Mouse (Mus musculus) forelimb bud, embryonic 11.5 days (tissue): ENCODE results near the gene Fyn.

ENCODE experiments used
- DNase-seq: peaks from one replicate; pipeline ENCODE4 v3.0.0-alpha.2; 2012; ENCODE audit warnings: low read depth, low spot score

Gene Fyn

DNA sequence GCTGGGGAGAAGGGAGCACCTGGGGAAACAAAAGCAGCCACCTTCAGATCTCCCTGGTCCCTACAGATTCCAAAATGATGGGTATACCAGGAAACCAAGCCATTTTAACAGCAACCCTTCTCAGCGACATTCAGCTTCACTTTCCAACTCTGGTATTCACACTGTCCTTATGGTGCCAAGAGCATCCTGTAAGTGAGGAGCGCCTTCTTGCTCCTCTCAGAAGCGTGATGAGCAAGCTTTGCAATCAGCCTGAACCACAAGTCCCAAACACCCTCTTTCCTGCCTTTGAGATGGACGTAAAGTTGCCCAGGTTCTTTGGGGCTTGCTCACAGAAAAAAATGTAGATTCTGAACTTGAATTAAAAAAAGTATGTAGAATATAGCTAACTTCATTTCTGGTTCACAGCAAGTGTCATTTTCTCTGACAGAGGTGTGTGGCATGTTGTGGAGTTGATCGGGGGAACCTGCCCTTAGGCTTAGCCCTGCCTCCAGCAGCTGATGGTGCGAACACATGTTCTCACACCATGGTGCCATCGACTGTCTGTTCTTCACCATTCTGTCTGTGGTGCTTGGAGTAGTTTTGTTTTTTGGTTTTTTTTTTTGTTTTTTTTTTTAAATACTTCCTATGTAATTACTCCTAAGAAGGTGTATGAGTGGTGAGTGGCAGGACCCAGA, 102.5 kb downstream of the Fyn start:
- no peak for DNase-seq

DNA sequence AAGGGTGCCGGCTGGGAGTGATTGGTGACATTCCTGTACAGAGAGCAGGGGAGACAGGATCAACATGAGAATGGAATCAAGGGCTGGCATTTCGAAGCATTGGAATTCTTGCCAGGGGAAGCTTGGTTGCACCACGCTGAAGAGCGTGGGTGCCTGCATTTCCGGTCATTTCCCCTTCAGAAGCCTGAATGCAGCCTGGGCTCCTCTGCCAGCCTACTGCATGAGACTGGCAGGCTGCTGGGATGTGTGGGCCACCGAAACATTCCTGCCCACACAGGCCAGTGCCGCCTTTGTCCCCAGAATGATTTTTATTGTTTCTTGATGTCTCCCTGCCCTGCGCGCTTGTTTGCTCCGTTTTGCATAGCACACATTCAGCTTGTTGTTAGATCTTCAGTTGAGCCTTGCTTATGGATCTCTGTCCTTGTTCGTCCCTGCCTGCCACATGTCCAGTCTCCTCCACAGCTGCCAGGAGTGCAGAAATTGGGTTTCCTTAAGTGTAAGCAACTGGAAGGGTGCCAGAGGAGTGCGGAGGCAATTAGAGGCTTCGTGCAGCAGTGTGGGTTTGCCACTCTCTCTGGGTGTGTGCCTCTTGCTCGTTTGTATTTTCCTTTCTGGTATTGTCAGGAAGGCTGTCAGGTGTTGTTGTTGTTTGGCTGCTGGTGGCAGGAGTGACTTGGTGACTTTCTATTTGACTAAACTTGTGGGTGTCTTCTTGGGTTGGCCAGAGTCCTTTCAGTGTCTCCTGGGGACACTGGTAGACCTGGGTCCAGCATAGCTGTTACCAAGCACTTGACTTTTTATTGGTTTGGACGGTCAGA, 103.3 kb downstream of the Fyn start:
- DNase-seq = no peak

- DNase-seq = no peak
Measured at GRCm38 (mm10) chr10:39472923-39473322, 104.3 kb downstream of the Fyn start.

DNA sequence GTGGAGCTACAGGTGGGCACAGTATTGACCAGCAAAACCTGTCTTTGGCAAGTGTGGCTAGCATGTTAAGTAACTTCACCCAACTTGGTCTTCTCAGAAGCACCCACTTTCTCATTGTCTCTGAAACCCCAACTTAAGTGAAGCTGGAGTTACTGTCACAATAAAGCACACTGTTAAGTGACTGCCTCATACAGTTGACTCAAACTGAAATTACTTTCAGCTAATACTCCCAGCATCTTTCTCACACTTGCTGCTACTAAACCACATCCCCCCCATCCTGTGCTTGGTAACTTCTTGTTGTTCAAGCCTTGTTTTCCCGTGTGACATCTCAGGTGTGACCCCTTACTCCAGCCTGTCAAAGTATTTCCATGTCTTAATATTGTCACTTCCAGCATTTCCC, 110.7 kb downstream of the Fyn start:
- no peak for DNase-seq

DNA sequence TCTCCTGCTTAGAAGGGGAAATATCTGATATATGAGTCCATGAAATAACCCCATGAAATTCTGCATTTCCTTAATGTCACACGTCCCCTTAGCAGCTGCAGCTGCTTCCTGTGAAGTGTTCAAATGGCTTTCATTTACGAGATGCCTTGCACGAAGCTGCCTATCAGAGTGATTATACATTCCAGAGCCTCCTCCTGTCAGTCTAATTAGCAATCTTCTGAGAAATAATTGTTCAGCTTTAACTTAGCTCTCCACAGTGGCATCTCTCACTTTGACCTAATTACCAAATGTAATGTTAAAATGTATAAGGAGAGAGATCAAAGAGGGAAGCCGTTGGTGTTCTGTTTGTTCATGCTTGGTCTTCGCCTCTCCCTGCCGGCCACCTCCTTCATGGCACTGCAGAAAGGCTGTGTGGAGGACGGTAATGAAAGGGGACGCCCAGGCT, 115.7 kb downstream of the Fyn start:
- peak; percentile 45 for DNase-seq

- no peak for DNase-seq
Measured at GRCm38 (mm10) chr10:39484892-39485291, 116.2 kb downstream of the Fyn start.

GRCm38 (mm10) chr10:39485939-39486338, 117.3 kb downstream of the Fyn start:
- no peak for DNase-seq

- DNase-seq = no peak
Measured at GRCm38 (mm10) chr10:39486501-39487450, 118.1 kb downstream of the Fyn start.

GRCm38 (mm10) chr10:39487740-39488415, 119.2 kb downstream of the Fyn start:
- no peak for DNase-seq

GRCm38 (mm10) chr10:39488542-39488941, 119.9 kb downstream of the Fyn start:
- DNase-seq = no peak

DNA sequence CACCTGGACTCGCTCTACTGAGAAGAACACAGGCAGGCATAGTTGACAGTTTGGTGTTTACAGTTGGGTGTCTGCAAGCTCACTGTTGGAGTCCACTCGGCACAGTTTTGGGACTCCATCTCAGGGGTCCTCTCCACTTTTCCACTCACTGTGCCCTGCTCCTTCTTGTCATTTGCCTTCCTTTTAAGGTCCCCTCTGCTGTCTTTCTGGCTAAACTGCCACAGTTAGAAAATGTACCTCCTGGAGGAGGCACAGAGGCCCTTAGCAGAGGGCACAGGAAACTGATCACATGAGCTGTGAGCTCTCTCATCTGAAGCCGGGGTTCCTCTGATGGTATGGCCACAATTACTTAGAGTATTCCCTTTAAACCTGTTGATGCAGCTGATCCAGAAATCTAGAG, 120.3 kb downstream of the Fyn start:
- DNase-seq = no peak

DNA sequence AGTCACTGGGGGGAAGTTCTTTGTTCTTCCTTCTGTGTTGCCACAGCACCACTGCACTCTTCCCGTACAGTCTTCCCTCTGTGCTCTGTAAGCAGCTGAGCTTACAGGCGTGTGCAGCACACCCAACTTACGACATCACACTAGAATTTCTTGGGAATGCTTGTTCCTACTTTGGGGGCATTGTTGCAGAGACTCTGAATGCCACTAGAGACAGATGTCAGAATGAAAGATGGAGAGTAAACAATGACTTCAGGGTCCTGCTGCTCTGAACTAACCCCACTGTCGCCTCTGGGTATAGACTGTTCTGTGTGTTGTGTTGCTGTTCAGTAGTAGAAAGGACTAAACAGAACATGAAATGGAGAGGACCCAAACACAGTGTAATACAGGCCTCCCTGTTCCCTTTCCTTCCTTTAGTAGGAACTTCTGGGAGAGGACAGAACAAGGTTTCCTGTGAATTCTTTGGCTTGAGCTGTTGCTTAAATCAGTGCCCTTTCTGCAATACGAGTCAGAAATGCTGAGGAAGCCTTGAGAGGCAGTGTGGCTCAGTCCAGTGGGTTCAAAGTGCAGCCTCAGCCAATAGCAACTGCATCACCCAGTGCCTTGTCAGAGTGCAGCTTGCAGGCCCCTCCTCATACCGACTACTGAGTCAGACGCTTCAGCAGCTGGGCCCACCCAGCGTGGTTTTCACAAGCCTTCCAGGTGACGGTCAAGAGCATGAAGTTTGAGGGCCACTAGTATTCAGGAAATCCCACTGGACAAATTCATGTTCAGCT, 121.9 kb downstream of the Fyn start:
- DNase-seq = no peak

DNA sequence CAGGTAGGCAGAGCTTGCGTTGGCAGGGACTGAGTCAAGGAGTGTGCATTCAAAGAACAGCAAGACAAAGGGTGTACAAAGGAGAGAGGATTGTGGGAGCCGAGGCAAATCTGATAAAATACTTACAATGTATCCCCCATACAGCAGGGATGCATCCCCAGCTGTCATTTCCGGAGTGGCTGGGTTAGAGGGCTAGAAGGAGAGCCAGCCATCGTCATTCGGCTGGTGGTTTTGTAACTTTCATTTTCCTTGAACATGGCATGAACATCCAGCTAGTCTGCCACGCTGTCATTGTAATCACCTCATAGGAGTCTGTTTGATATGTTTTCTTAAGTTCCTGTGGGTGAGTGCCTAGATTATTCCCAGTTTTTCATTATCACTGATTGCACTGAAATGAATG, 123.5 kb downstream of the Fyn start:
- DNase-seq = no peak

GRCm38 (mm10) chr10:39493007-39493406, 124.4 kb downstream of the Fyn start:
- DNase-seq = no peak

DNA sequence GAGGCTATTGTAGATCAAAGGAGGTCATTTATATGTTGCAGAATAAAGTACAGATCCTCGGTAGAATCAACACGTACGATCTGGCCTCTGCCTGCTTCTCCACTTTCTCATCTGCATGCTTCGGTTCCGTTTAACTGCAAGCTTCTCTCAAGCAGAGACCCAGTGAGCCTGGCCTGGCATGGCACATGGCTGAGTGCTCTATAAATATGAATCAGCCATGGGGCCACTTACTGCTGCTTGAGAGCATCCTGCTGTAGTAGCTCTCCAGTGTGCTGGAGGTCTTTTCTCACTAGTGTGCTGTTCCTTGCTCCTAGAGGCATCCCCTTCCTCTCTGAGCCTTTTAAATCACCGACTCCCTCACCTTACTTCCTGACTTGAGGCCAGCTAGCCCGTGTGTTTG, 130.0 kb downstream of the Fyn start:
- DNase-seq = no peak

GRCm38 (mm10) chr10:39501571-39501970, 132.9 kb downstream of the Fyn start:
- DNase-seq = no peak

DNA sequence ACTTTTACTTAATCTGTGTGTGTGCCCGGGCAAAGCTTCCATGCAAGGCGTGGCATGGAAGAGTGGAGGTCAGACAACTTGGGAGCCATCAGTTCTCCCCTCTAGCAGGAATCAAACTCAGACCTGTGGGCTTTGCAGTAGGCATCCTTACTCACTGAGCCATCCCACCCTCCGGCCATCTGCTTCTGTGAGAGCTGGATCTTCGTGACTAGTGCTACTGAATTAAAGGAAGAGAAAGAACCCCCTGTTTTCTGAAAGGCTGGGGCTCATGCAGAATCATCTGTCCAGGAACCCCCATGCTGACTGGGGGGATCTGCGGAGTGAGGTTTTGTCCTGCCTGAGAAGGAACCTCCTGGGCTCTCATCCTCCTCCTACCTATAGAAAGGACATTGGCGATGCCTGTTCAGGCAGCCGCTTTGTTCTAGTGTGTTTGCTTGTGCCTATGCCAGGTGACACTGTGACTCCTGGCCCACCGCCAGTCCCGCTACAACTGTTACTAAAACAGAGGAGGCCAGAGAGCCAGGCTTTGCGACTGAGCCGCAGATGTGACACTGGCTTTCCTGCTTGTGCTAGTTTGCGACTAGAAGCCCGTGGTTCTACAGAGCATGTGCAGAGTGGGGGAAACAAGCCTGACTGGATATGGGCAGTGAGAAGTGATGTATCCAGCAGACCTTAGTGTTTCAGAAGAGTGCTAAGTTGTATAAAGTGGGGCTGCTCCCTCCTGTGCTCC, 133.5 kb downstream of the Fyn start:
- no peak for DNase-seq

DNA sequence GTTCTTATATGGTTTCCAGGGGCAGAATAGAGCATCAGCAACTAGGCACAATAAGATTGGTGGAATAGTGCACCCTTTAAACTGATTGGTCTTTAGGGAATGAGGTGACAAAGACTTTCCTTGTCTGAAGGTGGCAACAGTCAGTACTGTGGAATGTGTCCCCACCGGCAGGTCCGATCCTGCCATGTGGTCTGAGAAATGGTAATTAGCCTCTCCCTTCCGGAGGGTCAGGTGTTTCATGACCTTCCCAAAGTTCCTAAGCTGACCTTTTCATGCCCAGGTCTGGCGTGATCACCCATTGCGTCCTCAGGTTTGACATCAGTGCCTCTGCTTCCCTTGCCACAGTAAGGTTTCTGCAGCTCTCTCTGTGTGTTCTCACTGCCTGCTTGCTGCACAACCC, 134.7 kb downstream of the Fyn start:
- no peak for DNase-seq

DNA sequence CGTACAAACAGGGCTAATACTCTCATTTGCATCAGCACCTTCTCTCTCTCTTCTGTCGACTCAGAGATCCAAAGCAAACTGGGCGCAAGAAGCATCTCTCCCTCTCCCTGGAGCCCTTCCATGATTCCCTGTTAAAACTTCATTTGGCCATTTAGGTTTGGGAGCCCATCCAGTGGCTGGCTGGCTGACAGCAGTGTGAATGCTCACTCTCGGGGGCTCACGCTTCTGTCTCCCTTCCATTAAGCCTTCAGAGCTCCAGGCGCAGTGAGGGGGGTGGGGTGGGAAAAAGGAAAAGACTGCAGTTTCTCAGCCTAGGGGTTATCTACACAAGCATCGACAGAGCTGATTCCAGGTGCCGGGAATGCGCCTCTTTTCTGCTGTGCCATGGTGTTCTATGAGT, 136.4 kb downstream of the Fyn start:
- no peak for DNase-seq

DNA sequence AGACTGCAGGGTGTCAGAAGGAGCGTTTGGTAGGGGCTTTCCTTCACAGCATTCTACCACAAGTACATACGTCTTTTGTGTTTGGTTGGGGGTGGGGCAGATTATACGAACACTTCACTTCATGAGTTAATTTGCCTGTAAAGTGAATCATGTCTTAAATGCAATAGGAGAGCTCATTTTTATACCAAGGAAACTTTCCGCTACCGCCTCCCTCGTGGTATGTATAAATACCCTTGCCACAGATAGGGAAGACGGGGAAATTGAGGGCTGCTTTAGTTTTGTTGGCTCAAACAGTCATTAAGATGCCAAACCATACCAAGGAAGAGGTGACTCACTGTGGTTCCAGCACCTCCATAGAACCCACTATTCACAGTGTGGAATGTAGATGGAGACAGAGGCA, 137.0 kb downstream of the Fyn start:
- no peak for DNase-seq
